Mouse (Mus musculus) cerebellum, adult 11-12 months (tissue): Measurements from ENCODE around the gene Popdc3.
"Not testable (repeated sequence)": the region's sequence is repeated elsewhere in the genome, so short reads cannot be mapped to it uniquely, and the experiment has no call there.

ENCODE experiments used
- DNase-seq: peaks from one replicate; pipeline ENCODE4 v3.0.0; 2022

Gene Popdc3

DNA sequence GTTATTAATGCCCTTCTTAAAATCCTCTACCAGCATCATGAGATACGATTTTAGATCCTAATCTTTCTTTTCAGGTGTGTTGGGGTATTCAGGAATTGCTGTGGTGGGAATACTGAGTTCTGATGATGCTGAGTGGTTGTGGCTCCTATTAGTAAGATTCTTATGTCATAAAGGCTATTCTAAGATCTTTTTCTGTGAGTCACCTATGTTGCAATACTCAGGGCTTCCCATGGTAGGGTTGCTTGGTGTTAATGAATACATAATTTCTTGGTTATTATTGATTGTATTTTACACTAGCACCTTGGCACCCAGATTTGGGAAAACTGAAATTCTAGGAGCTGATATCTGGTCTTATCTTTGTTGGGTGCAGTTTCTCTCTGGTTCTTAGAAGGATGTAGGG, 26.7 kb downstream of the Popdc3 start:
- DNase-seq: no peak

DNA sequence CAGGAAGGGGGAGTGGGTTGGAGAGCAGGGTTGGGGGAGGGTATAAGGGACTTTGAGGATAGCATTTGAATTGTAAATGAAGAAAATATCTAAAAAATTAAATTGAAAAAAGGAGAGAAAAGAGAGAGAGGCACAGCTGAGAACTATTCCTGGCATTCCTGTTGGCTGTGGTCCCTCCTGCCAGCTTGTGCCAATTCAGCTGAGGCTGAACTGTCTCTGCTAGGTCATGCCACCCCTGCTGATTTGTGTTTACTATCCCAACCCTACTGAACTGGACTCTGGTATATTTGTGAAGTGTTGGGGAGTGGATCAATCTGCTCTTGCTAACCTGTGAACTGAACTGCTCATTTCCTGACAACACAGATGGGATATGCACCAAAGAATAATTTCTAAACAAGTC, 32.3 kb downstream of the Popdc3 start:
- DNase-seq: no peak

DNA sequence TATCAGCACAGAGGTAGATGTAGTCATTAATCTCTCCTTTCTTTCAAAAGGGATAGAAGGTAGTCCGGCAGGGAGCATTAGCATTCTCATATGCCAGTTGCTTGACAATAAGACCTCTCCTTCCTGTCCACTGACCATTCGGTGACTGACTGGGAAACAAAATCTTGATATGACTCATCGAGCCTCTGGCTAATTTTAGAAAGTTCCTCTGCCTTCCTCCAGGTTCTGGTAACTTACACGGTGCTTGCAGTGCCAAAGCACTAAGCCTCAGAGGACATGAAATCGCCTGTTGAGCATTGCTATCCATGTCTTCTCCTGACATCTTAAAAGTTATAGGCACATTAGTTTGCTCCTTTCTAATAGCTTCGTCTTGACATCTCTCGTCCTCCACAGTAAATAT, 38.8 kb downstream of the Popdc3 start:
- DNase-seq: no peak

DNA sequence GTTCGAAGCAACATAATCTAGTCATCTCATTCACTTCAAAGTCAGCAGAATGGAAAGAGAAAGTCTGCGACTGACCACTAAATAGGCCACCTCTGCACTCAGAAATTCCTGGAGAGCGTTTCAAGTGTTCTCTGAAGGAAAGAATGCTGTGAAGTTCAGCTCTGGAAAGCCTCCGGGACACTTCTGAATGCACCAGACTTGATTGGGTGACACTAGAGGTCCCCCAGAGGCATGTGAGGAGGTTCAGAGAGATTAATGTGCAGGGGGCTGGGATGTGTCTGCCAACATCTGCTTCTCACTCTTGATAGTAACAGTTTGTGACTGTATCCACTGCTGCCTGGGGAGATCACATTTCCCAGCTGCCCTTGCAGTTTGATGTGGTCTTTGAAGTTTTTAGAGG, 52.1 kb downstream of the Popdc3 start:
- DNase-seq: no peak

DNA sequence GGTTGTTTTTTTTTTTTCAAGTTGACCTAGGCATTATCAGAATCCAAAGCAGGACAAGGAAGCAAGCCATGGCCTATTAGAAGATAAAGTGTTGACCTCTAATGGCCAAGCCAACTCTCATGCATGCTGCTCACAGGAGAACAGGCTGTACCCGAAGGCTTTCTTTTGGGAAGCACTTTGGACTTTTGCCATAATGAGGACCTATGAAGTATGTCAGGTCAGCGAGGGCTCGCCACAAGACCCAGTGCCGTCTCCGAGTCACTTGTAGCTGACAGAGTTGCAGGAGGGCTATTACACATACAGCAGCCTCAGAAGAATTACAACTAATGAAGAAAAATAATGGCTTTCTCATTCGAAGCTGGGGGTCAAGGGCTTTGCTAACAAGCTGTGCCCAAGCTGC, 55.5 kb downstream of the Popdc3 start:
- DNase-seq: no peak

DNA sequence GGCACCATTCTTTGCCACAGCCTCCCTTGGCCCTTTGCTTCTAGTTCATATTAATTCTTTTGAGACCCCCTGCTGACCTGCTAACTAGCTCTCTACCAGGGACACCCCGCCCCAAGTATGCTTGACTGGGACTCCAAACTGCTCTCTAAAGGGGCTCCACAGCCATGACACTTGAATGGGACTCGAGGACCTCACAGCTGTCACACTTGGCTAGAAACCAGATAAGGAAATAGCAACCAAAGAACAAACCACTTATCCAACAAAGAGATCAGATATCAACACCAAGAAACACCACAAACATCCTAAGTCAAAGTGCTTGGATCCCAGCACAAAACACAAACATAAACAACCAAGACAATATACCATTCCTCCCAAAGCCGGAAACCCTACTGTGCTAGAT, 58.4 kb downstream of the Popdc3 start:
- no peak for DNase-seq

DNA sequence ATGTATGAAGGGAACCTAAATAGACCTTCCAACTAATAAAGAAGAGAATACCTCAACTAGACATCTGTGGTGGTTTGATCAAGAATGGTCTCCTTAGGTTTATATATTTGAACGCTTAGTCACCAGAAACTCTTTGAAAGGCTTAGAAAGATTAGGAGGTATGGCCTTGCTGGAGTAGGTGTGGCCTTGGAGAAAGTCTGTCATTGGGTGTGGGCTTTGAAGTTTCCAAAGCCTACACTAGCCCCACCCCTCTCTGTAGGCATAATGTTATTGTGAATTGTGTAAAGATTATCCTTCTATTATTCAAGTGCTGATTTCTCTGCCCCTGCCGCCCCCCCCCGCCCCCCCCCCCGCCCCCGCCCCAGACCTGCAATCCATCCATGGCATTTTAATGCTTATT, 59.6 kb downstream of the Popdc3 start:
- DNase-seq: no peak

DNA sequence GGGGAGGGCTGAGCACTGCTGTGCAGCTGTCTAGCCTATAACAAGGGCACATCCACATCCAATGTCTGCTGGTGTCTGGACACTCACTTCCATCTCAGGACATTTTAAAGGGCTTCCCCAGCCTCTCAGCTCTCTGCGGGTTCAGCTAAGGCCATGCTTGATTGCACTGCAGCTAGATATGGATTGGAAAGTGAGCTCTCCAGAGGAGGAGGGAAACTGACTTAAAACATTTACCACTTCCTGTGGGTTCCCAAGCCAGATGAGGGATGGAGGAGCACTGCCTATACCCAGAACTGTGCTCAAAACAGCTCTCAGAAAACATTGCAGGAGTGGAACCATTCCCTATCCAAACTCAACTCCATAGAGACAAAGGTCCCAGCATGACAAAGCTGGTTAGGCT, 82.6 kb downstream of the Popdc3 start:
- DNase-seq: no peak

DNA sequence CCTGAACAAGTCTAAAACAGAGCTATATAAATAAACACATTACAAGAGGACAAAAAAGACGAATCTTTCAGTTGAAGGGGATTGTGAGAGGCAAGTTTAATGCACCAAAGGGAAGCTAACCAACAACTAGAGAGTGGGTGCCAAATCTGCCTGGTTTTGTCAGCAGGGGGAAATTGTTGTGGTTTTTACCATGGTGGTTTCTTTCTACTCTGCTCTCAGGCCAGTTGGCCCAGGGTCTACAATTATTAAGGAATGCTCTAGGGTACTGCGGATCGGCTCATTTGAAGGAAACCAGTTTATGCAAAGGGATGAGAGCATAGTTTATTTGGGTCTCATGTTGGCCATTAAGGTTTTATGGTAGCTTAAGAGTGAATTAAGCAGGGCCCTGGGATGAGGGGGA, 84.2 kb downstream of the Popdc3 start:
- DNase-seq: no peak

DNA sequence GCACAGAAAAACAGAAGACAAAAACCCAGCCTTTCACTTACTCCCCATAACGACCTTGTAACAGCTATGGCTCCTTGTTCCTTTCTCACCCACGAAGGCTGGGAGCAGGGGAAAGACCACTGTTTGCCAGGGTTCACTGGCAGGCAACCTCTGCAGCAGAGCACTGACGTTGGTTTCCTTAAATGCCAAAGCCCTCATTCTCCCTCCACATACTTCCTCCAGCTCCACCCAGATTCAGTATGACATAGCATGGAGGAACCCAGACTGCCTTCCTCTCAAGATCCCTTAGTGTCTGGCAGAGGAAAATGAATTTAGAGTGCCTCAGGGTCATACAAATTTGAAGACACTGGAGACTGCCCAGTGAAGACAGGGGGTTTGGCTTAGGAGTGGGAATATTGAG, 98.6 kb downstream of the Popdc3 start:
- DNase-seq: no peak

DNA sequence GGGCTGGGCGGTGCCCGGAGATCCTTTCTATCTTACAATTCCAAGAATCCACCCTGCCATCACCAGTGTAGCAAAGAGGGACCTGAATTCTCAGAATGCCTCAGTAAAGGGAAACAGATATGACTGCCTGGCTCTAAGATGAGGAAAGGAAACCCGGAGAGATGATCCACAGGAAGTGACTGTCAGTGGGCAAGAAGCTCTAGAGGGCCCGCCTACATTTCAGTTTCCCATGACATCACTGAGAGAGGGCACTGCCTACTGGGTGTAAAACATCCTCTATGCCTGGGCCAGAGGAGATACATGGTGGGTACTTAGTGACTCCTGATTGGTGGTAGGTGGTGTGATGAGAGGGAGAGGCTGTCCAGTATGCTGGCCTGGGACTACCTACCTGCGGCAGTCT, 99.1 kb downstream of the Popdc3 start:
- DNase-seq: no peak

DNA sequence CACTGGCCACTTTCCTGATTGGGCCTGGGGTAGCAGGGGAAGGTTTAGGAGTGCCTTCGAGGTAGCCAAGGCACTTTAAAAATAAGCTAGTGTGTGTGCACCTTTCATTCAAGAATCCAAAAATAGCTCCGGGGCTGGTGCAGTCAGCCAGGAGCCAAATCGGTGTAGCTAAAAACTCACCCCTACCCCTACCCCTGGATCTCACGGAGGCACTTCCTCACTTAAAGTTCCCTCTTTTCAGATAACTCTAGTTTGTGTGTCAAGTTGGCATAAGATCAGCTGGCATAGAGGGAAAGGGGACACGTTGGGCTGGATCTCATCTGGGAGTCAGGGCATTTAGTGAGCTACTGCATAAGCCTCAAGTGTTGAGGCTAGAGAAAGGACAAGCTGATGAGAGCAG, 107.8 kb downstream of the Popdc3 start:
- no peak for DNase-seq

DNA sequence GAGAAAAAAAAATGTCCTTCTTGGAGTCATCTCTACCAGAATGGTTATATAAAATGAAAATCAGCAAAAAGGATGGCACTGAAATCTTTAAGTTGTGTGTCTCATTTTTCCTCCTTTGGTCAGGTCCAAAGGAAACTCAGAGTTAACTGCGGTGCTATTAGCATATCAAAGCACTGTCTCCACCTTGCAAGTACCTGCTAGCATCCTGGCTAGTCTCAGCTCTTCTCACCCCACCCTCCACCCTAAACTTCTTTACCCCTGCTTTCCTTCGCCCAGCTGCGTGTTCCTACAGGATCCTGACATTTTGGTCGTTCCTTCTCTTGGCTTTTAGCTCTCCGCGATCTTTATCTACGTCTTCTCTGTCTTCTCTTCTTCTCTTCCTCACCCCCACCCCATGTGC, 110.5 kb downstream of the Popdc3 start:
- DNase-seq: no peak

DNA sequence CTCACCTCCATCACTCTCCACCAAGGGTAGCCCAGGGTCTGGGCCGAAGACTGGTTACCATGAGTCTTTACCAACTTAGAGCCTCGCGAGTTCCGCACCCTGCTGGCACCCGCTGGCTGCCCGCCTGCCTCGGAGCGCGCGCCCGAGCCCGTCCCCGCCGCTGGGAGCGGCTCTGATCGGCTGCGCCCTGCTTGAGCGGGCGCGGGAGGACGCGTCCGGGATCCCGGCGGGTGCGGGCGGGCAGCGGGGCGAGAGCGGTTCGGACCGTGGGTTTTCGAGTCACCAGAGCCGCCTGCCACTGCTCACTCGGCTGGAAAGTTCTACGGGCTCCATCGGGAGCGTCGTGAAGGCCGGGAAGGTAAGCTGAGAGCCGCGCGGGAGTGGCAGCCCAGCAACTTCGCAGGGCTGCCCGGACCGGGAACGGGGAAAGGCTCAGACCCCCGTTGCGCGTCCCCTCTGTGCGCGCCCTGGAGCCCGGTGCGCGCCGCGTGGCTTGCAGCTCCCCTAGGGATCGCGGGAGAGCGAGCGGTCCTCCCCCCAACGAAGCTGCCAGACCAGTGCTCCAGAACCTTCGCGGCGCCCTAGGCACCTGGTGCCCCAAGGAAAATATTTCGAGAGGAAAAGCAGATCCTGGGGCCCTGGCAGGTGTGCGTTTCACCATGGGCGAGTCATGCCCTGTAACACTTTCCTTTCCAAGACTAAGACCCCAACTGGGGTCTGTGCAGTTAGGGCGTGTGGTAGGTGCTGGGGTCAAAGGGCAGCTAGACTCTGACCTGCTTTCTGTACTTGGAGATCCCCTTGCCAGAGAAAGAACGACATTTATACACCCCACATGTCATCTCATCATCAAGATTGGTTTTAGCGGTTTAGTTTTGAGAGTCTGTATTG, 111.6 kb downstream of the Popdc3 start:
- no peak for DNase-seq

DNA sequence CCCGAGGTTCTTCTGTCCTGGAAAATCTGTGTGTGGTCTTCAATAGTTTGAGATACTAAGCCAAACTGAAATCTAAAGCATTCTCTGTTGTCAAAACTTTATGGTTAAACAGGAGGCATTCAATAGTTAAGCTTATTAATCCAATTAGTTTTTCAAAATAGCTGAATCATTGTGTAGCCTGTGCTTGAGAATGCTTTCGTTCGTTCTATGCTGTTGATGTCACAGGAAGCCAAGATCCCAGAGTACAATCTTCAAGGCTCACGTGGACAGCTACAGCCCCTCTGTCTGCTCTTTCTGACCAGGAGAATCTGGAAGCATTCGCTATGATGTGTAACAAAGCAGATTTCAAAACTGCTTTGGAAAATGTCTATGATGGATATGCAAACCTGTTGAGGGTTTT, 112.7 kb downstream of the Popdc3 start:
- no peak for DNase-seq

DNA sequence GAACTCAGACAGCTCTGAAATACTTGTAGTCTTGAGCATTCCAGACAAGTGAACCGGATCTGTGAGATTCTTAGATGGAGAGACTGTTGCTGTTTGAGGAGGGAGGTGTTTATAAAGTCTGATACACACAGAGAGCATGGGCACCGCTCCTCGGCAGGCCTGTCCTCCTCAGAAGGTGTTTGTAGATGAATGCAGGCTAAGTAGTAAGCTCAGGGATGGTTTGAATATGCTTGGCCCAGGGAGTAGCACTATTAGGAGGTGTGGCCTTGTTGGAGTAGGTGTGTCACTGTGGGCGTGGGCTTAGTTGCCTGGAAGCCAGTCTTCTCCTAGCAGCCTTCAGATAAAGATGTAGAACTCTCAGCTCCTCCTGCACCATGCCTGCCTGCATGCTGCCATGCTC, 114.3 kb downstream of the Popdc3 start:
- not testable (repeated sequence) for DNase-seq

DNA sequence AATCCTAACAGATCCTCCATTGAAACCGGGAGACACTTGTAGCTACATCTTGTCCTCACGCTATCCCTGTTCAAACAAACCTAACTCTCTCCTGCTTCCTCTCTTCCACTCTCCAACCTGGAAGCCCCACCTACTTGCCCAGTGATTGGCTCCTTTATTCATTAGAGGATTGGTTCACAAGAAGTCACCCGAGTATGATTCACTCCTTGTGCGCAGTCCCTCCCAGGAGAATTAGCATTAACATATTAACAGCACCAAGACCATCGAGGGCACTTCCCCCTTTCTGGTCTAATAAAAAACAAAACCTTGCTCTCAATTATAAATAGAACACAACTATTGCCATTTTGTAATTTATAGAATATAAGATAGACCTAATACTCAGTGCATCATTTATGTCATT, 117.2 kb downstream of the Popdc3 start:
- DNase-seq: no peak

DNA sequence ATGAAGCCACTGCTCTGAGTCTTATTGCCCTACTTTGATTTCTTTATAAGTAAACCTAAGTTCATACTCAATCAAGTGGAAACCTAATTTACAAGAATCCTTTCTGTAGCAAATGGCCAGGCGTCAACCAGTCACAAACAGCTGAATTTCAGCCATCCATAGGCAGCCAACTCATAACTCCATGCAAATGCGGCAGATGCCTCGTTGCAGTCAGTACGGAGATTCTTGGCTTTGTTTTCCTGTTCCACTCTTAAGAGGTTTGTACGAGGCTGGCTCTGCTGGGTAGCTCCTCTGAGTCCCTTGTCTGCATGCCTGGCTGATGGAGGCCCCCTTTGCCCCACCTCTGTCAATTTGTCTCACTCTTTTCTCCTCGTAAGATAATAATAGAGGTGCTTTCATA, 120.6 kb downstream of the Popdc3 start:
- no peak for DNase-seq

DNA sequence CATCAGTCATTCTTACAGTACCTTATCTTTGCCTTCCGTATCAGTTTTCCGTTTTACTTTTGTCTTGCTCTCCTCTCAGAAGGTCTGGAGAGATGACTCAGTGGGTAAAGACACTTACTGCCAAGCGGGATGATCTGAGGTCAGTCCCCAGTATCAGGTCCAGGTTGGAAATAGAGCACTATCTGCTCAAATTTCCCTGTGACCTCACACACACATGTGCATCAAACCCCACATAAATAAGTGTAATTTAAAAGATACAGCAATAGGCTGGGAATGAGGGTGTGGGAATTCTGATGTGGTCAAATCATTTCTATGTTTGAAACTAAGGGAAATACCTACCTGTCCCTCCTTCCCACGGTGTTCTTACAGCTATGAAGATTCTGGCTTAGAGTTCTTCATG, 121.6 kb downstream of the Popdc3 start:
- DNase-seq: no peak

DNA sequence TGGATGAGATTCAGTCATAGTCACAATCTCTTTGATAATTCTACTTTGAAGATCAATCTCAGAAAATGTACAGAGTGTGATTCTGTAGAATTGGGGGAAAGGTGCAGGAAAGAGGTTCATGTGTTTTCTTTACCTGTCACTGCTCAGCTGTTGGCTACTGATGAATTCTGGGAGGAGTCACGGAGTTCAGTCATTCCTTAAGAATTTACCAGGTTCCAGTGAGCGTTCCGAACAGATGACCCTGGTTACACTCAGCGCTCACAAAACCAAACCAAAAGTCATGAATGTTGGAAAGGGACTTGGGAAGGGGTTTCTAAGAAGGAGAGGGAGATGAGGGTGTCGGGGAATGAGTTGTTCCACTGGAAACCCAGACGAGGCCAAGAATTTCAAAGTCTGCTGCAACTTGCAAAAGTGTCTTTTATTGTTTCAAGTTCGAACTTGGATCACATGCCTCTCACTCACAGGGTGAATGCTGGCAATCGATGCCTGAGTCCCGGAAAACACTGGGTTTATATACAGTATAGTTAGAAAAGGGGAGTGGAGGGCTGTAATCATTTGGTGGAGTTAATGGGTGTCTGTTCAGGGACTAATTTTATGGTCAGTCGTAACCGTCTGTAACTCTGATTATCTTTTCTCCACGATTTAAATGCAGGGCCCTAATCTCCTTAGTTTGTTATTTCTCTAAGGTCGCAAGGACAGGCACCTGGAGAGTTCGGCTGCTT, 125.6 kb downstream of the Popdc3 start:
- no peak for DNase-seq

DNA sequence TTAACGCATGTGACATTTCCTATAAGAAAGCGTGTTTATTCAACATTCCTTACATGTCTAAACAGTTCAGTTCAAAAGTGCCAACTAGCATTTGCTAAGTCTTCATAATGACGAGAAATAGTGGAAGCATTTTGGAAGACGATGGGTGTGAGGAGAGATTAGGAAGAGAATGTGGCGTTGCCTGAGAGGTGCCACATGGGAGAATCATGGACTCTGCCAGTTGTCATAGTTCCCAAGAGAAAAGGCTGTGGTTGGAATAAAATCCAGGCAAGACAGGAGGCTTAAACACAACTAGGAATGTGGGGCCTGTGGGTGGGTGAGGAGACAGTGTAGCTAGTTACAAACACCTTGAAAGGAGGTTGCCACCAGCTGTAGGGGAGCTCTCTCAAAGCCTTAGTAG, 127.3 kb downstream of the Popdc3 start:
- DNase-seq: no peak

DNA sequence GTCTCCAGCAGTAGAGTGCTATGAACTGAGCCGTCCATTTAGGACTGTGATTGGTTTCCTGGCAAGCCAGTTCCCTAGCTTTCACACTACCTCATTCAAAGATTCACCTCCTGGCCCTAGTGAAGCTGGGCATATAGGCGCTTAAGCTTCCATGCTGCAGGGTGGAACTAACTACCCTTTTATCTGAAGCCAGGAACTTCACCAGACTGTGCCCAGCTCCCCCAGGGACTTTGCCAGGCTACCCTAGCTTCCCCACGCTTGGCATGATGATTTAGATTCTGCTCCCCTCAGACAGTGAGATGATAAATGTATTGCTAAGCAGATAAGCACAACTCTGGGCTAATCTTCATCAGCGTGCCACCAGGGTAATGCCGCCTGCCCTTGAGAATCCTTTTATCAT, 133.2 kb downstream of the Popdc3 start:
- no peak for DNase-seq

DNA sequence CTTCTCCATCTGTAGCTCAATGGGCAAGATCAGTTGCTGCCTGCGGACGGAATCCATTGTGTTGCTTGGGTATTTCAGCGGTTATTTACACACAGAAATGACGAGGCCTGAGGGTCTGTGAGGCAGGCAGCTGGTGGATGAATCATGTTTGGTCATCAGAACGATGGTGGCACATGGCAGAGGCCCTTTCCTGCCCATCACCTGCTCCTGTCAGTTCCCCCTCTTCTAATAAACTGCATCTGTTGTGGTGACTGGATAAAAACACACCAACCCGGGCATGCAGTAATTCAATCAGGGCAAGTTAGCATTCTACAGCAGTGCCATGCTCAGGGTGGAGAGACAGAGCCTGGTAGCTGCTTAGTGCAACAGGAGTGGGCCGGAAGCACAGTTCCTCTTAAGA, 133.7 kb downstream of the Popdc3 start:
- no peak for DNase-seq

DNA sequence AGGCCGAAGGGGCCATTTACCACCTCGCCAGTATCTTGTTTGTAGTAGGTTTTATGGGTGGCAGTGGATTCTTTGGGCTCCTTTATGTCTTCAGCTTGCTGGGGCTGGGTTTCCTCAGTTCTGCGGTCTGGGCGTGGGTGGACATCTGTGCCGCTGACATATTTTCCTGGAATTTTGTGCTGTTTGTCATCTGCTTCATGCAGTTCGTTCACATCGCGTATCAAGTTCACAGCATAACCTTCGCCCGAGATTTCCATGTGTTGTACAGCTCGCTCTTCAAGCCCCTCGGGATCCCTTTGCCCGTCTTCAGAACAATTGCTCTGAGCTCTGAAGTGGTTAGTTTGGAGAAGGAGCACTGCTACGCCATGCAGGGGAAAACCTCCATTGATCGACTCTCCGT, 137.0 kb downstream of the Popdc3 start:
- DNase-seq: no peak

DNA sequence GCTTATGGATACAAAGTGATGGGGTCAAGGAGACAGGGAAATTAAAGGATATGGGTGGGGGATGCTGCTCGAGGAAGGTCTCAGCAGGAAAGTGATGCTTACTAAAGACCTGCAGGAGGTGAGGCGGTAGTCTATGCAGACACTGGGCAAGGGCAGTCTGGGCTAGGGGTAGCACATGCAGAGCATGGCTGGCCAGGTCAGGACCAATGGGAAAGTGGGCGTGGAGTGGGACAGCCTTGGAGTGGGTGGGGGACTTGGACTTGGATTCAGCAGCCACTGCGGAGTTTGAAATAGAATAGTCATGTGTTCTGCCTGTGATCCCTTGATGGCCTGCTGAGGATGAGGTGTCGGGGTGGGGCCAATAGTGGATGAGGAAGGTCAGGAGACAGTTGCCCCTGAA, 141.0 kb downstream of the Popdc3 start:
- no peak for DNase-seq
